Mouse (Mus musculus): ENCODE measurements at regions not wholly inside any gene's neighbourhood (a gene's known extent, or its start where the extent isn't known, plus 50 kb on each side); places are given as distances from the start of the nearest gene placed in this dataset.

GRCm38 (mm10) chr11:52496908-52497307 lies 100.7 kb downstream of the 9530068E07Rik start:
- TF ChIP-seq CTCF (IDR thresholded peaks at IDR 0.05; ENCODE audit: extremely low read depth, insufficient read length, insufficient replicate concordance, low read depth, low read length) = no peak
- no peak for TF ChIP-seq POLR2A (IDR thresholded peaks at IDR 0.05; ENCODE audit: low read depth, low read length)

Measured in small intestine, adult 2 months (tissue).